In the genomic region with DNA sequence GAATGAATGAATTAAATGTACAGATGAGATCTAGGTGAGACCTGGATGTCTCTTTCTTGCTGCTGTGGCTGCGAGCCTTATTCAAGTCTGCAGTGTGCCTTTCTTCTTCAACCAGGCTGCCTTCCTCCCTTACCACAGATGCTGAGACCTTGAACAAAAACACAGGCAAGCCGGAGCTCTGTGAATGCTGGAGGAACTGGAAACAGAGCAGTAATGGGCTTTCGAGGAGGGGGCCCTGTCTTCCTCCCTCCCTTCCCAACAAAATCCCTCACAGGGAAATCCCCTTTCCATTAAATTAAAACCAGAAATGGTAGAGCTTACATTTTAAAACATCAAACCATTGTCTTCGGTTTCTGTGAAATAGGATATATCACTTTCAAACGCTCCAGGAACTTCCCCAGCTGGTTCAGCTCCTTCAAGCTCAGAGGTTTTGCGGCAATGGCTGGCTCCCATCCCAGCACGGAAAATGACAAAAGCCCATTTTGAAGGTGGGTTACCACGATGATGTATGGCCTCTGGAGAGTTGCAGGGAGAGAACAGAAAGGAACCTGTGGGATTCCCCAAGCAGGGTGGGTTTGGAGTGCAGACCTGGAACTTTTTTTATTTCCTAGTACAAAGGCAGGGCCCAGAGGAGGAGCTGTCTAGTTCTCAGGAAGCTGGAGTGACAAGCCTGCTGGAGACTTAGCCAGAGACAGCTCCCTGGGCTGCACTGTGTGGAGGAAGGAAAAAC, we compare ENCODE assay signal across 11 mouse cellular contexts. TPM values are rescaled to one million over a fixed set of nuclear protein-coding genes. Genes with fewer than 3 reads are reported as not detected.
A peak's percentile ranks its signal among the peaks of the same experiment; 100 is the strongest.
DNase-seq lines count a peak whose midpoint lies in the region; ATAC-seq and TF ChIP-seq lines count a peak whose summit lies in the region.
"Had no signal": no experiment of that assay in that cellular context is flagged by ENCODE, and none has a peak within 500 bp of the region (broad histone marks: within the 10 kb centered on the region; RNA-seq: fewer than 3 reads in every experiment).

No protein-coding gene starts in this region.

- H3K79me2 ChIP-seq in heart, adult 2 months (replicated peaks; ENCODE audit: control insufficient read depth, insufficient read depth, low read length): no peaks in the 10 kb centered on the region

- H3K4me2 ChIP-seq in heart, embryonic 12.5 days: no peak overlapping the region
- peak overlapping the region; percentile 33 for H3K4me2 ChIP-seq in embryonic facial prominence, embryonic 14.5 days (ENCODE audit: low read depth, low read length)
- H3K4me2 ChIP-seq in kidney, embryonic 14.5 days (replicated peaks; ENCODE audit: low read depth, low read length): peak overlapping the region; percentile 26
- no peak overlapping the region for H3K4me2 ChIP-seq in forebrain, embryonic 11.5 days (ENCODE audit: low read depth, low read length, severe bottlenecking)
- no peak overlapping the region for H3K4me2 ChIP-seq in liver, embryonic 11.5 days

- no peak for DNase-seq in heart, adult 2 months
- peak; percentile 96 for DNase-seq in embryonic facial prominence, embryonic 14.5 days (ENCODE audit: low spot score)
- peak; percentile 2 for DNase-seq in lung, postnatal 25 days (ENCODE audit: low spot score)
- DNase-seq in forebrain, embryonic 11.5 days (ENCODE audit: low spot score): no peak
- DNase-seq in T-cell, adult 2 months (ENCODE audit: low spot score): no peak
- DNase-seq in liver, embryonic 11.5 days (ENCODE audit: low spot score): no peak
- DNase-seq: cerebellum, adult 2 months had no signal

- 59% methylated on average over 8 of the region's 8 CpGs for WGBS in heart, embryonic 12.5 days
- 37% methylated on average over 8 of the region's 8 CpGs for WGBS in heart, adult 2 months
- 6% methylated on average over 8 of the region's 8 CpGs for WGBS in embryonic facial prominence, embryonic 14.5 days
- WGBS in kidney, embryonic 14.5 days: 20% methylated on average over 8 of the region's 8 CpGs
- WGBS in forebrain, embryonic 11.5 days: 58% methylated on average over 8 of the region's 8 CpGs
- WGBS in liver, embryonic 11.5 days: 61% methylated on average over 8 of the region's 8 CpGs

- no peak for TF ChIP-seq CTCF in heart, adult 2 months (IDR thresholded peaks at IDR 0.05)

- no peaks in the 10 kb centered on the region for H3K9me3 ChIP-seq in heart, embryonic 12.5 days (replicated peaks)
- H3K9me3 ChIP-seq in embryonic facial prominence, embryonic 14.5 days (ENCODE audit: control insufficient read depth, low read length): no peaks in the 10 kb centered on the region
- H3K9me3 ChIP-seq in kidney, embryonic 14.5 days (ENCODE audit: control insufficient read depth, low read length): no peaks in the 10 kb centered on the region
- H3K9me3 ChIP-seq in forebrain, embryonic 11.5 days (ENCODE audit: control insufficient read depth, low read length): no peaks in the 10 kb centered on the region
- no peaks in the 10 kb centered on the region for H3K9me3 ChIP-seq in liver, embryonic 11.5 days (ENCODE audit: control insufficient read depth, low read length)
- H3K9me3 ChIP-seq: G1E had no signal

- intact Hi-C loops in heart, adult 2 months (cut with DNase I): no loop called here

- H3K36me3 ChIP-seq in heart, embryonic 12.5 days: no peaks in the 10 kb centered on the region
- no peaks in the 10 kb centered on the region for H3K36me3 ChIP-seq in heart, adult 2 months (ENCODE audit: control insufficient read depth, insufficient read depth, low read length)
- no peaks in the 10 kb centered on the region for H3K36me3 ChIP-seq in embryonic facial prominence, embryonic 14.5 days (ENCODE audit: control insufficient read depth, insufficient read depth, low read length)
- H3K36me3 ChIP-seq in kidney, embryonic 14.5 days (ENCODE audit: control insufficient read depth, insufficient read depth, low read length): no peaks in the 10 kb centered on the region
- H3K36me3 ChIP-seq in forebrain, embryonic 11.5 days (ENCODE audit: control insufficient read depth, insufficient read depth, low read length): no peaks in the 10 kb centered on the region
- H3K36me3 ChIP-seq in liver, embryonic 11.5 days (ENCODE audit: control insufficient read depth, insufficient read depth, low read length): no peaks in the 10 kb centered on the region
- H3K36me3 ChIP-seq: G1E had no signal

- H3K4me1 ChIP-seq in heart, embryonic 12.5 days (replicated peaks): peaks cover 5% of the 10 kb centered on the region
- no peaks in the 10 kb centered on the region for H3K4me1 ChIP-seq in heart, adult 2 months (ENCODE audit: control insufficient read depth, insufficient read depth, low read length)
- peaks cover 21% of the 10 kb centered on the region for H3K4me1 ChIP-seq in embryonic facial prominence, embryonic 14.5 days (ENCODE audit: control insufficient read depth, insufficient read depth, low read length)
- peaks cover 8% of the 10 kb centered on the region; the same call in 1 of the 2 replicates for H3K4me1 ChIP-seq in kidney, embryonic 14.5 days (ENCODE audit: control insufficient read depth, insufficient read depth, low read length)
- H3K4me1 ChIP-seq in forebrain, embryonic 11.5 days (replicated peaks; ENCODE audit: control insufficient read depth, insufficient read depth, low read length): no peaks in the 10 kb centered on the region
- no peaks in the 10 kb centered on the region for H3K4me1 ChIP-seq in liver, embryonic 11.5 days (replicated peaks; ENCODE audit: control insufficient read depth, insufficient read depth, low read length)

- TF ChIP-seq EP300 in heart, adult 2 months (IDR thresholded peaks at IDR 0.05; ENCODE audit: insufficient read depth, low read depth, low read length): no peak

- ATAC-seq in heart, embryonic 12.5 days (ENCODE audit: insufficient number of reproducible peaks, low FRiP score): peak; percentile 51; the same call in 1 of the 2 replicates
- ATAC-seq in embryonic facial prominence, embryonic 14.5 days (ENCODE audit: low read depth): peak; percentile 93
- peak; percentile 93 for ATAC-seq in kidney, embryonic 14.5 days (ENCODE audit: low FRiP score, low TSS enrichment)
- no peak for ATAC-seq in forebrain, embryonic 11.5 days (replicated peaks; ENCODE audit: low FRiP score)
- no peak for ATAC-seq in liver, embryonic 11.5 days (replicated peaks; ENCODE audit: low FRiP score)

- TF ChIP-seq POLR2A in heart, adult 2 months (IDR thresholded peaks at IDR 0.05; ENCODE audit: insufficient read depth, low read depth, low read length): no peak

- H3K9ac ChIP-seq in heart, embryonic 12.5 days: no peak overlapping the region
- no peak overlapping the region for H3K9ac ChIP-seq in heart, adult 2 months (ENCODE audit: low read depth, low read length)
- no peak overlapping the region for H3K9ac ChIP-seq in embryonic facial prominence, embryonic 14.5 days (ENCODE audit: low read depth, low read length)
- no peak overlapping the region for H3K9ac ChIP-seq in kidney, embryonic 14.5 days (ENCODE audit: low read depth, low read length)
- no peak overlapping the region for H3K9ac ChIP-seq in forebrain, embryonic 11.5 days (ENCODE audit: low read length)
- no peak overlapping the region for H3K9ac ChIP-seq in liver, embryonic 11.5 days (ENCODE audit: low read depth, low read length)

- H3K4me3 ChIP-seq in heart, embryonic 12.5 days: no peak overlapping the region
- H3K4me3 ChIP-seq in heart, adult 2 months: no peak overlapping the region
- H3K4me3 ChIP-seq in embryonic facial prominence, embryonic 14.5 days (ENCODE audit: low read depth, low read length): no peak overlapping the region
- H3K4me3 ChIP-seq in kidney, embryonic 14.5 days (ENCODE audit: low read length): no peak overlapping the region
- no peak overlapping the region for H3K4me3 ChIP-seq in forebrain, embryonic 11.5 days (ENCODE audit: low read depth, low read length)
- no peak overlapping the region for H3K4me3 ChIP-seq in liver, embryonic 11.5 days (ENCODE audit: low read depth, low read length)

- no peak overlapping the region for H3K27ac ChIP-seq in heart, embryonic 12.5 days (ENCODE audit: poor library complexity, severe bottlenecking)
- no peak overlapping the region for H3K27ac ChIP-seq in heart, adult 2 months
- peak overlapping the region; percentile 90 for H3K27ac ChIP-seq in embryonic facial prominence, embryonic 14.5 days (replicated peaks; ENCODE audit: low read depth, low read length)
- peak overlapping the region; percentile 71 for H3K27ac ChIP-seq in kidney, embryonic 14.5 days (ENCODE audit: low read depth, low read length)
- H3K27ac ChIP-seq in forebrain, embryonic 11.5 days (ENCODE audit: low read depth, low read length): no peak overlapping the region
- no peak overlapping the region; the same call in 1 of the 2 replicates for H3K27ac ChIP-seq in liver, embryonic 11.5 days (ENCODE audit: low read depth, low read length)

- H3K27me3 ChIP-seq in heart, embryonic 12.5 days (replicated peaks): no peaks in the 10 kb centered on the region
- no peaks in the 10 kb centered on the region for H3K27me3 ChIP-seq in heart, adult 2 months (ENCODE audit: control insufficient read depth, insufficient read depth, low read length)
- no peaks in the 10 kb centered on the region for H3K27me3 ChIP-seq in embryonic facial prominence, embryonic 14.5 days (replicated peaks; ENCODE audit: control insufficient read depth, insufficient read depth, low read length)
- H3K27me3 ChIP-seq in kidney, embryonic 14.5 days (ENCODE audit: control insufficient read depth, insufficient read depth, low read length): no peaks in the 10 kb centered on the region
- no peaks in the 10 kb centered on the region for H3K27me3 ChIP-seq in forebrain, embryonic 11.5 days (ENCODE audit: control insufficient read depth, insufficient read depth, low read length)
- no peaks in the 10 kb centered on the region for H3K27me3 ChIP-seq in liver, embryonic 11.5 days (replicated peaks; ENCODE audit: control insufficient read depth, insufficient read depth, low read length)

RNA-seq across cellular contexts. Expression of a gene that starts 44.0 kb away (rescaled TPM):
- not detected in 2 replicates for polyA plus RNA-seq in heart, embryonic 12.5 days (2016; fragmentation: Nextera tagmentation; extraction: Ambion mirVana)
- not detected for total RNA-seq in heart, adult 2 months (2021)
- polyA plus RNA-seq in heart, adult 2 months (2012; rRNA removed): not detected in 2 replicates
- polyA plus RNA-seq in embryonic facial prominence, embryonic 14.5 days (2014; fragmentation: Nextera tagmentation; extraction: Ambion mirVana): 0.12 TPM in 1 of 2 replicates, not detected in the other
- polyA plus RNA-seq in kidney, embryonic 14.5 days (2014; fragmentation: Nextera tagmentation; extraction: Ambion mirVana): not detected in 2 replicates
- not detected in 2 replicates for polyA plus RNA-seq in forebrain, embryonic 11.5 days (2014; fragmentation: Nextera tagmentation; extraction: Ambion mirVana)
- not detected in 2 replicates for polyA plus RNA-seq in liver, embryonic 11.5 days (2014; fragmentation: Nextera tagmentation; extraction: Ambion mirVana)
- polyA plus RNA-seq: G1E; large intestine, adult 2 months had no signal

Comparison
In these comparisons a context has a peak if more than half of its experiments do, and no peak if none do; other contexts are left out.
1. ATAC-seq: peak in heart, embryonic 12.5 days (single experiment), embryonic facial prominence, embryonic 14.5 days (single experiment) and kidney, embryonic 14.5 days (single experiment); none in forebrain, embryonic 11.5 days (single experiment) and liver, embryonic 11.5 days (single experiment).
2. H3K27ac ChIP-seq: peak in embryonic facial prominence, embryonic 14.5 days (single experiment) and kidney, embryonic 14.5 days (single experiment); none in heart, embryonic 12.5 days (single experiment), heart, adult 2 months (single experiment), forebrain, embryonic 11.5 days (single experiment) and liver, embryonic 11.5 days (single experiment).
3. H3K4me2 ChIP-seq: peak in embryonic facial prominence, embryonic 14.5 days (single experiment) and kidney, embryonic 14.5 days (single experiment); none in heart, embryonic 12.5 days (single experiment), forebrain, embryonic 11.5 days (single experiment) and liver, embryonic 11.5 days (single experiment).
4. DNase-seq: peak in embryonic facial prominence, embryonic 14.5 days (single experiment) and lung, postnatal 25 days (single experiment); none in heart, adult 2 months (0 of 2), forebrain, embryonic 11.5 days (single experiment), T-cell, adult 2 months (single experiment) and liver, embryonic 11.5 days (single experiment).